Mouse (Mus musculus) brain, embryonic 14.5 days (tissue): Measurements from ENCODE around the gene Slc31a1. TPM values are rescaled to one million over a fixed set of nuclear protein-coding genes. Genes with fewer than 3 reads are reported as not detected.

ENCODE experiments used
- DNase-seq: peaks from one replicate; pipeline ENCODE4 v3.0.0-alpha.2; 2011; ENCODE audit warnings: low read depth
- CTCF ChIP-seq: fragments of 200-500 bp; IDR thresholded peaks from 2 replicates; pipeline ENCODE4 v1.5.1; 2012; ENCODE audit warnings: inconsistent platforms, mild to moderate bottlenecking, moderate library complexity, borderline replicate concordance; ENCODE audit not compliant: insufficient read depth, insufficient read length; ENCODE audit errors: extremely low read depth
- POLR2A ChIP-seq: fragments of 200-500 bp; IDR thresholded peaks from 2 replicates; pipeline ENCODE4 v1.6.1; 2012; ENCODE audit warnings: mild to moderate bottlenecking, inconsistent platforms, borderline replicate concordance; ENCODE audit not compliant: poor library complexity, insufficient read depth, insufficient read length, severe bottlenecking; ENCODE audit errors: extremely low read depth
- polyA plus RNA-seq: library from polyadenylated mRNA; depleted of rRNA; stranded (reverse); fragments of >200 nt; gene quantifications from 2 replicates; pipeline ENCODE4 v1.2.3, GENCODE M21; 2012

Gene Slc31a1
- polyA plus RNA-seq, 1 experiment, result 32.3 TPM

DNA sequence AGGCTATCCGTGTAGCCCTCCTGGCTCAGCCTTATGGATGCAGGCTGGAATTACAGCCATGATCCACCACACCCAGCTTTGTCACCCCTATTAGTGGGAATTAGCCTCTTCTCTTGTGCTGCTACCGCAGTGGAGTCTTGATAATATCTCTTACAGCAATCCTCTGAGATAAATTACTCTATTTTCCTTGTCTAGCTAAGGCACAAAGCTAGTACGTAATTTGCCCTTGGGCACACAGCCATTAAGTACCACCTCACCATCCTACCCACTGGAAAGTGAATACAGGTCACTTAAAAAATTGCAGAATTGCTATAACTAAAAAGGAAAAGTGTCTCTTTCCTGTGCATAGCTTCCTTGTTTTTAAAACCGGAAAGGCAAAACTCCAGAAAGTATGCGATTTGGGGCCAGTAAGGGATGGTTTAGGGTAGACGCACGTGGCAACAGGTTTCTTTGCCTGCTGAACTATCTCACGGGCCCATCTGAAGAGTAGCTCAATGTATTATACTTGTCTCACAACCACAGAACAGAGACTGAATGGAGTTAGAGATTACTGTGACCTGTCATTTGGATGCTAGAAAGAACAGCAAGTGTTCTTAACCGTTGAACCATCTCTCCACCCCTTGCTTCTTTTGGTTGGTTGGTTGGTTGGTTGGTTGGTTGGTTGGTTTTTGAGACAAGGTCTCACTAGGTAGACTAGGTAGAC lies 12.4 kb downstream of the Slc31a1 start:
- TF ChIP-seq CTCF (no peak), POLR2A (no peak)
- no peak for DNase-seq

DNA sequence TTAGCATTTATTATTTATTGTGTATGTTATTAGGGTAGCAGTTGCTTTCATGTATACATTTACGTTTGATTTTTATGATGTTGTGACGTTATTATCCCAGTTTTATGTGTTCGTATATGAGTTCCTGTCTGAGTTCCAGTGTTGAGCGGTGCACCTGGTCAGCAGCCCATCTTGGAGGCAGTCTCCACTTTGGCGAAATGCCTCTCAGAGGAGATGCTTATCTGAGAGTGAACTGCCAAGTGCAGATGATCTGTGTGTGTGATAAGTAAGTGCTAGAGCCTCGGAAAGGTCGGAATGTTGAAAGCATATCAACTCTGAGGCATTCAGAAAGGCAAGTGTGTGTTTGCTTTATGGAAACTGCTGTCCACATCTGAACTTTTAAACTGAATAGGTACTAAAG lies 13.1 kb downstream of the Slc31a1 start:
- DNase-seq, result no peak
- TF ChIP-seq CTCF (no peak), POLR2A (no peak)

DNA sequence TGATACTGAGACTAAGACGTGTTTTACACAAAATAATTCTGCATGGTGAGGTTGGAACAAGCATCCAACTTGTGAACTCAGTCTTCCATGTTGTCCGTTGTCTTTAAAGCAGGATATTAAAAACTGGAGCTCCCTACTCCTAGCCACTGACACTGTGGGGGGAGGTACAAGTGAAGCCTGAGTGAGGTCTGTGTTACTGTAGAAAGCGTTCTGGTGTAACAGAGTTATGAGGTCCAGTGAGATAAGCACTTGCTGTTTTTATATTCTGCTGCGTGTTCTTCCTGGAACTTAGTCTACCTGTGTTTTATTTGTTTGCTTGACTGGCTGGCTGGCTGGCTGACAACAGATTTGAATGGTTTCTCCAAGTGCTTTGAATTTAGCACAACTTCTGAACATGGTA lies 13.8 kb downstream of the Slc31a1 start:
- TF ChIP-seq CTCF (no peak), POLR2A (no peak)
- no peak for DNase-seq

DNA sequence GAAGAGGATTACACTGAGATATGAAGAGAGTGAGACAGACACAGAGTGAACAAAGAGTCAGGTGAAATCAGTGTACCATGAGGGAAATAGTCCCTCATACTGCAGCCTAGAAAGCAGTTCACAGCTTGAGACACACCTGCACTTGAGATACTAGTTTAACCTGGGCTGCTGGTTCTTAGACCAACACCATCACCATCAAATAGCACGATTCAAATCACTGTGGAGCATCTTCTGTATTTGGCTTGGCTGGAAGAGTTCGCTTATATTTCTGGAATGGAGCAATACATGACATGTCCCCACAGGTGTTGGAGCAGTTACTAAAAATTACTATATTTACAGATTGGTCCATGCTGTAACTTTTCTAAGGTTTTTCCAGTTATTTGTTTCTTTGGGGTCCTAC lies 15.6 kb downstream of the Slc31a1 start:
- TF ChIP-seq CTCF (no peak), POLR2A (no peak)
- DNase-seq, result no peak

DNA sequence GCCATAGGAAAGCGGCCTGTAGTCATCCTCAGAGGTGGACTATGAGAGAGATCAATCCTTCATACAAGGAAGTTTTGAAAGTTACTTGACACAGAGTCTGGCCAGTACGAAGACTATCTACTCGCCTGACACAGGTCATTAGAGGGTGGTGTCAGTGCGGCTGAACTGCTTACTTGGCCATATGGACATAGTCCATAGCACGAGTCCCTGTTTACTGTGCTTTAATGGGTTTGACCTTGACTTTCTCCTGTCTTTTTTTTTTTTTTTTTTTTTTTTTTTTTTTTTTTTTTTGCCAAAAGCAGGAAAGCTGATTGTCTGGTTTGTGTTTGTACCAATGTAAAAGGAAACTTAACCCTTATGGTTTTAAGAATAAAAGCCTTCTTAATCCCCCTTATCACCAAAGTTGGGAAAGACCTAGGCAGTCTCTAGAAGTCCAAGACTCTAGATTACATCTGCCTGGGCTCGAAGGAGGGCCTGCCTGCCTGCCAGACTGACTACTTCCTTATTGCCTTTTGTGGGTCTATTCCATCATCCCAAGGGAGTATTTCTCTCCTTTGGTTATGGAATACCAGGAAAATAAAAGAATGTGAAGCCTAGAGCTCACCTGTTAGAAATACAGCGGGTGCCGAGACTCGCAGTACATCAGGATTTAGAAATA lies 19.3 kb downstream of the Slc31a1 start:
- DNase-seq, result no peak
- TF ChIP-seq CTCF (no peak), POLR2A (no peak)

DNA sequence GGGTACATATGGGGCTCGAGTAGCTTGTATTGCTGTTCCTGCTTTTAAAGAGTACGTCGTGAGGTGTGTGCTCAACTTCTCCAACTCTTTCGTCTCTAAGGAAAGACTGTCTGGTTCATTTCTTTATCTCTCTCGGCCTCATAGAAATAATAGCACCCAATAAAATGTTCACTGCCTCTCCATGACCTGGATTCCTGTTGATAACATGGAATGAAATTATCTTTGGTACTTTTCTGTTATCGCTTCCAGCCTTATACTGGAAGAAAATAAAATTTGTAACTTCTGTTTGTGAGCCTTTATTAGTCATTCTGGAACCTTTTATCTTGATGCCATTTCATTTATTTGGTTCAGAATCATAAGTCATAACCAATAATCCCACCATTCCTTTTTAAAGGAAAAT lies 22.7 kb downstream of the Slc31a1 start:
- no peak for DNase-seq
- TF ChIP-seq CTCF, result no peak
- TF ChIP-seq POLR2A, result no peak

DNA sequence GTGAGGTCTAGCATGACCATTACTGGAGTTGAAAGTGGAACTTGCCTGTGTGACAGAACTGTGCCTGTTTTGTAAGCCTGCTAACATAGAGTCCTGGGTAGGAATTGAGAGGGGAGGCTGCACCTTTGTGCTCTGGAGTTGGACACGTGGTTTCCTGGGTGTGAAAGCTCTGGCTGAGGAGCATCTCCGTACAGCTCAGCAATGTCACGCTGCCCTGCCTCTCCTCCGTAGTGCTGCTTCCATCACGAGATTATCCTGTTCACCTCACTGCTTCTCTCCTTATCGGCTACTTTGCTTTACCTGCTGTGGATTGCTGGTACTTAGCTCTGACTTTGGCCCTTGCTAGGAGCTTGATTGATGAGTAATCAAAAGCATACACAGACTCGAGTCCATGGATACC lies 23.2 kb downstream of the Slc31a1 start:
- no peak for DNase-seq
- TF ChIP-seq POLR2A (no peak), CTCF (no peak)

DNA sequence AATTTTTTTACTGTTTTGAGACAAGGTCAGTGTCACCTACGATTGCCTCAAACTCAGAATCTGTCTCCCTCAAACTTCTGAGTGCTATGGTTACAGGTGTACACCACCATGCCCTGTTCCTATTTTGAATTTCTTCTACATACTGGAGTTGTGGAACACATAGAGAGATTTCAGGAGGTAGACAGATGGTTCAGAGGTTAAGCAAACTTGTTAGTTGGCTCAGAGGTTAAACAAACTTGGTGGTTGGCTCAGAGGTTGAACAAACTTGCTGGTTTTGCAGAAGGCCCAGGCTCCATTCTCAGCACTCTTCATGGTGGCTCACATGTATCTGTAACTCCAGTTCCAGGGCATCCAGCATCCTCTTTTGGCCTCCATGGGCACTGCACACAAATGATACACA lies 23.6 kb downstream of the Slc31a1 start:
- no peak for TF ChIP-seq POLR2A
- TF ChIP-seq CTCF, result no peak

DNA sequence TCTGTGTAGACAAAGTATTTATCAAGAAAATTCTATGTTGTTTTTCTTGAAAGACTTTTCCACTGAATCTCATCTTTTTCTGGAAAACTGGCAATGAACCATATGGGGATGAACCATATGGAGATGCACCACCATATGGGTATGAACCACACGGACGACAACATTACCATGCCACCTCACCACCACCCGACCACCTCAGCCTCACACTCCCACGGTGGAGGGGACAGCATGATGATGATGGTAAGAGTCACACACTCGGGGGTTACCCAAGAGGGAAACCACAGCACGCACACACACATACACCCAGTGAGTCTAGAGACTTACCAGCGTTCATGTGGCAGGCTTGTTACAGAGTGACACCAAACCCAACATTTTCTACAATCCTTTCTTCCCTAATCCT lies 24.9 kb downstream of the Slc31a1 start:
- no peak for DNase-seq
- TF ChIP-seq CTCF (no peak), POLR2A (no peak)

More for the DNA sequence above, 23.6 kb downstream of the Slc31a1 start:
- DNase-seq, result no peak

DNA sequence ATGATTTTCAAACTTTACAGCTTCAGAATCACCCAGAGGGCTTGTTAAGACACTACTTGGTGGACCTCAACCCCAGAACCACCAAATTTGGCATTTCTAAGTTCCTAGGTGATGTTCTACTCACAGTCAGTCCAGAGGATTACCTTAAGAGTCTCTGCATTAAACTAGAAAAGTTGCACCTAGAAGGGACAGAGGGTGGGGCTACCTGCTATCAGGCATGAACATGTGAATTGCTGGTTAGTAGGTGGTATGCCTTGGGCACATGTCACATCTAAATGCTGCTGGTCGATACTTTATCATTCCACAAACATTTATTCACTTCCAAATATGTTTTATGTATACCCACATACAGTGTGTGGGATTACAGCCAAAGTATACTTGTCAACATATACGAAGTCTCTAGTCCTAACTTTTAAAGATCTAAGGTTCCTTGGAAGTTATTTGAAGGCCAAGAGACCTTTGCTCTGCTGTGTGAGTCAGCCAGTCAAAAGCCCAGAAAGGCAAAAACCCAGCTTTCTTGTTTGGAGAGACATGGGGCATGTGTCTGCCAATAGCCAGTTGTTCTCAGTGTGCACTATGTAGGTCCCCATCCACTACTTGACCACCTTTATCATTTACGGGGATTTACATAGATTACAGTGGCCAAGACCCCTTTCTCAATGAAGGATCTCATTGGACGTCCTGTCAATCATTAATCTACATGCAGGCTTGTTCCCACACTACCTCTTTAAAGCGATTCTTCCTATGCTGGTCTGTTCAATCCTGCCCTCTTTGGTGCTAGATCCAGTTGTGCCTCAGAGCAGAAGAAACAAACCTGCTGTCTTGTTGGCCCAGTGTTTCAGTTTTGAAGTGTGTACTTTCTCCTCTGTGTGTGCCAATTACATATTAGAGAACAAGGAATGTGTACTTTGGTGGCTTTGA lies 29.3 kb downstream of the Slc31a1 start:
- DNase-seq, result no peak
- TF ChIP-seq CTCF, result no peak
- no peak for TF ChIP-seq POLR2A

DNA sequence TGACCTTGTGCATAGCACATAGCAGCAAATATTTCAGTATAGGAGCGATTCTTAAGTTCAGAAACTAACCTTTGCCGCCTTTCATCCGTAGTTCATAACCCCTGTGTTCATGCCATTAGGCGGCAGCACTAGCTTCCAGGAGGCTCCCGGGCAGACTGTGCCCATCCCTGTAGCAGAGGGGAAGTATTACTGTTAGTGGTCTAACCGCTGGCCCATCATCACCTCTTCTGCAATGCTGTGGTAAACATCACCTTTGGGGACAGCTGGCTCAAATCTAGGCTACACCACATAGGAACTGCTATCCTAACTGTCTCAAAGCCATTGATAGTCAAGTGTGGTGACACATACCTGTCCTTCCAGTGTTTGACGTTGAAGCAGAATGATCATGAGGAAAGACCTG lies 31.4 kb downstream of the Slc31a1 start:
- DNase-seq, result no peak
- TF ChIP-seq POLR2A (no peak), CTCF (no peak)
